Comparison of ENCODE assay signal across 9 mouse cellular contexts in genomic region chr11:51646751-51647667, GRCm38 (mm10). TPM values are rescaled to one million over a fixed set of nuclear protein-coding genes. Genes with fewer than 3 reads are reported as not detected.
DNase-seq lines count a peak whose midpoint lies in the region; ATAC-seq and TF ChIP-seq lines count a peak whose summit lies in the region.
"Had no signal": no experiment of that assay in that cellular context is flagged by ENCODE, and none has a peak within 500 bp of the region (broad histone marks: within the 10 kb centered on the region; RNA-seq: fewer than 3 reads in every experiment).

No protein-coding gene starts in this region.

- no peak for ATAC-seq in midbrain, embryonic 15.5 days (replicated peaks)
- ATAC-seq in midbrain, postnatal 0 days (ENCODE audit: low FRiP score): no peak
- no peak for ATAC-seq in embryonic facial prominence, embryonic 11.5 days (replicated peaks; ENCODE audit: insufficient number of reproducible peaks, low FRiP score, low TSS enrichment, low read depth)
- ATAC-seq in intestine, embryonic 14.5 days (replicated peaks; ENCODE audit: low FRiP score, low TSS enrichment, low read depth): no peak
- ATAC-seq in liver, postnatal 0 days: peak; percentile 43
- ATAC-seq in CD4-positive, CD25-positive, alpha-beta regulatory T cell, adult 4 months: no peak

- no peak for TF ChIP-seq CTCF in midbrain, postnatal 0 days (IDR thresholded peaks at IDR 0.05)
- TF ChIP-seq CTCF in liver, postnatal 0 days (IDR thresholded peaks at IDR 0.05; ENCODE audit: low read depth): no peak
- 0 out of 2 replicates have a peak, but pooled peaks have one; percentile 10 for TF ChIP-seq CTCF in thymus, adult 2 months (IDR thresholded peaks at IDR 0.05; ENCODE audit: borderline replicate concordance, control insufficient read depth, extremely low read depth, insufficient read depth, low read length, poor library complexity)

- no peak for TF ChIP-seq EP300 in liver, postnatal 0 days (IDR thresholded peaks at IDR 0.05; ENCODE audit: low read depth)

- no peak overlapping the region for H3K4me2 ChIP-seq in midbrain, embryonic 15.5 days
- H3K4me2 ChIP-seq in midbrain, postnatal 0 days (ENCODE audit: low read depth, low read length, poor library complexity, severe bottlenecking): no peak overlapping the region
- no peak overlapping the region for H3K4me2 ChIP-seq in embryonic facial prominence, embryonic 11.5 days (ENCODE audit: low read depth, low read length)
- H3K4me2 ChIP-seq in intestine, embryonic 14.5 days (ENCODE audit: low read length): peak overlapping the region; percentile 14; the same call in 1 of the 2 replicates
- H3K4me2 ChIP-seq in liver, postnatal 0 days (ENCODE audit: low read depth, low read length): peak overlapping the region; percentile 48

- H3K9me3 ChIP-seq in midbrain, embryonic 15.5 days: no peaks in the 10 kb centered on the region
- H3K9me3 ChIP-seq in midbrain, postnatal 0 days (ENCODE audit: low read length): no peaks in the 10 kb centered on the region
- no peaks in the 10 kb centered on the region for H3K9me3 ChIP-seq in embryonic facial prominence, embryonic 11.5 days (replicated peaks; ENCODE audit: control insufficient read depth, low read length)
- no peaks in the 10 kb centered on the region for H3K9me3 ChIP-seq in intestine, embryonic 14.5 days (ENCODE audit: control insufficient read depth, low read length)
- no peaks in the 10 kb centered on the region for H3K9me3 ChIP-seq in liver, postnatal 0 days (ENCODE audit: low read length)

- H3K4me1 ChIP-seq in midbrain, embryonic 15.5 days: peaks cover 26% of the 10 kb centered on the region
- peaks cover 6% of the 10 kb centered on the region; the same call in 1 of the 2 replicates for H3K4me1 ChIP-seq in midbrain, postnatal 0 days (ENCODE audit: insufficient read depth, low read length)
- H3K4me1 ChIP-seq in embryonic facial prominence, embryonic 11.5 days (ENCODE audit: control insufficient read depth, insufficient read depth, low read length): peaks cover 5% of the 10 kb centered on the region
- H3K4me1 ChIP-seq in intestine, embryonic 14.5 days (replicated peaks; ENCODE audit: control insufficient read depth, insufficient read depth, low read length): peaks cover 19% of the 10 kb centered on the region; the same call in 1 of the 2 replicates
- H3K4me1 ChIP-seq in liver, postnatal 0 days (ENCODE audit: insufficient read depth): peaks cover 22% of the 10 kb centered on the region
- peaks cover 79% of the 10 kb centered on the region for H3K4me1 ChIP-seq in thymus, adult 2 months (replicated peaks; ENCODE audit: control insufficient read depth, insufficient read depth, low read length)

- WGBS in midbrain, embryonic 15.5 days: 87% methylated on average over 15 of the region's 15 CpGs
- 82% methylated on average over 15 of the region's 15 CpGs for WGBS in midbrain, postnatal 0 days
- 77% methylated on average over 14 of the region's 15 CpGs for WGBS in embryonic facial prominence, embryonic 11.5 days
- WGBS in intestine, embryonic 14.5 days: 59% methylated on average over 15 of the region's 15 CpGs
- 44% methylated on average over 15 of the region's 15 CpGs for WGBS in liver, postnatal 0 days (ENCODE audit: insufficient replicate concordance)
- 39% methylated on average over 15 of the region's 15 CpGs for WGBS in thymus, adult 2 months

- H3K27me3 ChIP-seq in midbrain, embryonic 15.5 days (replicated peaks): peaks cover 14% of the 10 kb centered on the region
- no peaks in the 10 kb centered on the region; the same call in 1 of the 2 replicates for H3K27me3 ChIP-seq in midbrain, postnatal 0 days (ENCODE audit: insufficient read depth, low read length)
- H3K27me3 ChIP-seq in embryonic facial prominence, embryonic 11.5 days (ENCODE audit: control insufficient read depth, insufficient read depth, low read length): peaks cover 4% of the 10 kb centered on the region
- no peaks in the 10 kb centered on the region for H3K27me3 ChIP-seq in intestine, embryonic 14.5 days (replicated peaks; ENCODE audit: control insufficient read depth, insufficient read depth, low read length)
- peaks cover 11% of the 10 kb centered on the region for H3K27me3 ChIP-seq in liver, postnatal 0 days (ENCODE audit: insufficient read depth, low read length)
- no peaks in the 10 kb centered on the region for H3K27me3 ChIP-seq in thymus, adult 2 months (ENCODE audit: control insufficient read depth, insufficient read depth, low read length)

- H3K9ac ChIP-seq in midbrain, embryonic 15.5 days: no peak overlapping the region
- no peak overlapping the region for H3K9ac ChIP-seq in midbrain, postnatal 0 days (replicated peaks; ENCODE audit: low read length, poor library complexity, severe bottlenecking)
- H3K9ac ChIP-seq in embryonic facial prominence, embryonic 11.5 days (replicated peaks; ENCODE audit: low read length): no peak overlapping the region
- no peak overlapping the region for H3K9ac ChIP-seq in intestine, embryonic 14.5 days (ENCODE audit: low read length)
- H3K9ac ChIP-seq in liver, postnatal 0 days (replicated peaks): no peak overlapping the region; the same call in 1 of the 2 replicates
- H3K9ac ChIP-seq: liver, embryonic 14.5 days had no signal

- DNase-seq in midbrain, postnatal 0 days (ENCODE audit: low spot score): no peak
- DNase-seq in embryonic facial prominence, embryonic 11.5 days (ENCODE audit: low spot score): no peak
- no peak for DNase-seq in intestine, embryonic 14.5 days (ENCODE audit: low spot score)
- peak; percentile 39 for DNase-seq in liver, postnatal 0 days
- DNase-seq in thymus, adult 2 months: peak; percentile 43
- no peak for DNase-seq in retina, postnatal 1 day

- no peaks in the 10 kb centered on the region for H3K36me3 ChIP-seq in midbrain, embryonic 15.5 days (replicated peaks)
- peaks cover 20% of the 10 kb centered on the region for H3K36me3 ChIP-seq in midbrain, postnatal 0 days (ENCODE audit: insufficient read depth, low read length)
- H3K36me3 ChIP-seq in embryonic facial prominence, embryonic 11.5 days (replicated peaks; ENCODE audit: control insufficient read depth, insufficient read depth, low read depth, low read length): no peaks in the 10 kb centered on the region
- H3K36me3 ChIP-seq in intestine, embryonic 14.5 days (ENCODE audit: control insufficient read depth, insufficient read depth, low read length): peaks cover 27% of the 10 kb centered on the region; the same call in 1 of the 2 replicates
- H3K36me3 ChIP-seq in liver, postnatal 0 days (replicated peaks; ENCODE audit: insufficient read depth, low read length): peaks cover 4% of the 10 kb centered on the region; the same call in 1 of the 2 replicates
- no peaks in the 10 kb centered on the region for H3K36me3 ChIP-seq in thymus, adult 2 months (ENCODE audit: control insufficient read depth, insufficient read depth, low read length)

- no peak for TF ChIP-seq POLR2A in thymus, adult 2 months (IDR thresholded peaks at IDR 0.05; ENCODE audit: control insufficient read depth, extremely low read depth, insufficient read depth, low read length, poor library complexity)

- 0 out of 2 replicates have a peak overlapping the region, but pooled peaks have one; percentile 23 for H3K27ac ChIP-seq in midbrain, embryonic 15.5 days
- H3K27ac ChIP-seq in midbrain, postnatal 0 days (ENCODE audit: low read depth, low read length): no peak overlapping the region
- H3K27ac ChIP-seq in embryonic facial prominence, embryonic 11.5 days (replicated peaks; ENCODE audit: low read depth, low read length): peak overlapping the region; percentile 25; the same call in 1 of the 2 replicates
- peak overlapping the region; percentile 51; the same call in 1 of the 2 replicates for H3K27ac ChIP-seq in intestine, embryonic 14.5 days (ENCODE audit: low read depth)
- peak overlapping the region; percentile 79 for H3K27ac ChIP-seq in liver, postnatal 0 days (ENCODE audit: low read depth)
- peak overlapping the region; percentile 28 for H3K27ac ChIP-seq in thymus, adult 2 months (ENCODE audit: control insufficient read depth, insufficient read depth, low read length)
- H3K27ac ChIP-seq: liver, embryonic 14.5 days had no signal

- no peak overlapping the region for H3K4me3 ChIP-seq in midbrain, embryonic 15.5 days
- no peak overlapping the region for H3K4me3 ChIP-seq in midbrain, postnatal 0 days (ENCODE audit: low read depth, low read length)
- H3K4me3 ChIP-seq in embryonic facial prominence, embryonic 11.5 days (ENCODE audit: low read depth, low read length): no peak overlapping the region
- no peak overlapping the region for H3K4me3 ChIP-seq in intestine, embryonic 14.5 days (ENCODE audit: low read depth, low read length)
- H3K4me3 ChIP-seq in liver, postnatal 0 days (ENCODE audit: low read depth, low read length): no peak overlapping the region
- H3K4me3 ChIP-seq in thymus, adult 2 months (ENCODE audit: control insufficient read depth, insufficient read depth, low read length): no peak overlapping the region

RNA-seq across cellular contexts. Expression of gene N4bp3, which starts 3.6 kb away (rescaled TPM):
- polyA plus RNA-seq in midbrain, embryonic 15.5 days (2015; fragmentation: Nextera tagmentation; extraction: Ambion mirVana): 20.5 and 21.1 TPM in 2 replicates
- total RNA-seq in midbrain, postnatal 0 days (2014; rRNA removed): 36.7 and 41.2 TPM in 2 replicates
- 24.7 and 26.8 TPM in 2 replicates for polyA plus RNA-seq in midbrain, postnatal 0 days (2015; fragmentation: Nextera tagmentation; extraction: Ambion mirVana)
- 7.4 and 10.2 TPM in 2 replicates for polyA plus RNA-seq in embryonic facial prominence, embryonic 11.5 days (2014; fragmentation: Nextera tagmentation; extraction: Ambion mirVana)
- 15.3 and 17.3 TPM in 2 replicates for polyA plus RNA-seq in intestine, embryonic 14.5 days (2014; fragmentation: Nextera tagmentation; extraction: Ambion mirVana)
- polyA plus RNA-seq in liver, postnatal 0 days (2015; fragmentation: Nextera tagmentation; extraction: Ambion mirVana): 2.4 and 2.8 TPM in 2 replicates
- 22.7 and 25.5 TPM in 2 replicates for polyA plus RNA-seq in thymus, adult 2 months (2012; rRNA removed)
- polyA plus RNA-seq in CD4-positive, CD25-positive, alpha-beta regulatory T cell, adult 4 months (2017; shearing (Covaris generic)): 1 to 10 TPM; 1.2 to 2.5 TPM

RNA-seq across cellular contexts. Expression of gene D930048N14Rik, which starts 3.7 kb away (rescaled TPM):
- polyA plus RNA-seq in midbrain, embryonic 15.5 days (2015; fragmentation: Nextera tagmentation; extraction: Ambion mirVana): 0.91 and 0.94 TPM in 2 replicates
- total RNA-seq in midbrain, postnatal 0 days (2014; rRNA removed): 1.0 and 1.4 TPM in 2 replicates
- polyA plus RNA-seq in midbrain, postnatal 0 days (2015; fragmentation: Nextera tagmentation; extraction: Ambion mirVana): 1.2 and 1.3 TPM in 2 replicates
- 0.88 and 1.1 TPM in 2 replicates for polyA plus RNA-seq in embryonic facial prominence, embryonic 11.5 days (2014; fragmentation: Nextera tagmentation; extraction: Ambion mirVana)
- polyA plus RNA-seq in intestine, embryonic 14.5 days (2014; fragmentation: Nextera tagmentation; extraction: Ambion mirVana): 3.9 and 4.8 TPM in 2 replicates
- polyA plus RNA-seq in liver, postnatal 0 days (2015; fragmentation: Nextera tagmentation; extraction: Ambion mirVana): 0.15 and 0.34 TPM in 2 replicates
- 15.8 and 16.6 TPM in 2 replicates for polyA plus RNA-seq in thymus, adult 2 months (2012; rRNA removed)
- polyA plus RNA-seq in CD4-positive, CD25-positive, alpha-beta regulatory T cell, adult 4 months (2017; shearing (Covaris generic)): under 1 TPM in 1 of 2 experiments, not detected in 1; 0.62 TPM

RNA-seq across cellular contexts. Expression of gene Rmnd5b, which starts 11.3 kb away (rescaled TPM):
- 83.7 and 89.3 TPM in 2 replicates for polyA plus RNA-seq in midbrain, embryonic 15.5 days (2015; fragmentation: Nextera tagmentation; extraction: Ambion mirVana)
- 70.1 and 93.9 TPM in 2 replicates for total RNA-seq in midbrain, postnatal 0 days (2014; rRNA removed)
- polyA plus RNA-seq in midbrain, postnatal 0 days (2015; fragmentation: Nextera tagmentation; extraction: Ambion mirVana): 66.0 and 72.7 TPM in 2 replicates
- 36.0 and 39.0 TPM in 2 replicates for polyA plus RNA-seq in embryonic facial prominence, embryonic 11.5 days (2014; fragmentation: Nextera tagmentation; extraction: Ambion mirVana)
- polyA plus RNA-seq in intestine, embryonic 14.5 days (2014; fragmentation: Nextera tagmentation; extraction: Ambion mirVana): 42.7 and 44.0 TPM in 2 replicates
- 13.0 and 16.0 TPM in 2 replicates for polyA plus RNA-seq in liver, postnatal 0 days (2015; fragmentation: Nextera tagmentation; extraction: Ambion mirVana)
- polyA plus RNA-seq in thymus, adult 2 months (2012; rRNA removed): 123 and 125 TPM in 2 replicates
- 10 to 100 TPM; 46.6 to 54.0 TPM for polyA plus RNA-seq in CD4-positive, CD25-positive, alpha-beta regulatory T cell, adult 4 months (2017; shearing (Covaris generic))

RNA-seq across cellular contexts. Expression of gene Nhp2, which starts 27.5 kb away (rescaled TPM):
- polyA plus RNA-seq in midbrain, embryonic 15.5 days (2015; fragmentation: Nextera tagmentation; extraction: Ambion mirVana): 91.5 and 95.2 TPM in 2 replicates
- 36.6 and 60.3 TPM in 2 replicates for total RNA-seq in midbrain, postnatal 0 days (2014; rRNA removed)
- polyA plus RNA-seq in midbrain, postnatal 0 days (2015; fragmentation: Nextera tagmentation; extraction: Ambion mirVana): 88.4 and 96.1 TPM in 2 replicates
- polyA plus RNA-seq in embryonic facial prominence, embryonic 11.5 days (2014; fragmentation: Nextera tagmentation; extraction: Ambion mirVana): 169 and 174 TPM in 2 replicates
- 221 and 226 TPM in 2 replicates for polyA plus RNA-seq in intestine, embryonic 14.5 days (2014; fragmentation: Nextera tagmentation; extraction: Ambion mirVana)
- 70.1 and 76.2 TPM in 2 replicates for polyA plus RNA-seq in liver, postnatal 0 days (2015; fragmentation: Nextera tagmentation; extraction: Ambion mirVana)
- polyA plus RNA-seq in thymus, adult 2 months (2012; rRNA removed): 69.3 and 70.8 TPM in 2 replicates
- 100 to 1,000 TPM in 1 of 2 experiments, 10 to 100 TPM in 1; 87.8 to 116 TPM for polyA plus RNA-seq in CD4-positive, CD25-positive, alpha-beta regulatory T cell, adult 4 months (2017; shearing (Covaris generic))

RNA-seq across cellular contexts. Expression of gene Hnrnpab, which starts 40.4 kb away (rescaled TPM):
- 353 and 380 TPM in 2 replicates for polyA plus RNA-seq in midbrain, embryonic 15.5 days (2015; fragmentation: Nextera tagmentation; extraction: Ambion mirVana)
- 239 and 245 TPM in 2 replicates for total RNA-seq in midbrain, postnatal 0 days (2014; rRNA removed)
- polyA plus RNA-seq in midbrain, postnatal 0 days (2015; fragmentation: Nextera tagmentation; extraction: Ambion mirVana): 191 and 220 TPM in 2 replicates
- polyA plus RNA-seq in embryonic facial prominence, embryonic 11.5 days (2014; fragmentation: Nextera tagmentation; extraction: Ambion mirVana): 797 and 870 TPM in 2 replicates
- polyA plus RNA-seq in intestine, embryonic 14.5 days (2014; fragmentation: Nextera tagmentation; extraction: Ambion mirVana): 494 and 527 TPM in 2 replicates
- 114 and 130 TPM in 2 replicates for polyA plus RNA-seq in liver, postnatal 0 days (2015; fragmentation: Nextera tagmentation; extraction: Ambion mirVana)
- 533 and 863 TPM in 2 replicates for polyA plus RNA-seq in thymus, adult 2 months (2012; rRNA removed)
- polyA plus RNA-seq in CD4-positive, CD25-positive, alpha-beta regulatory T cell, adult 4 months (2017; shearing (Covaris generic)): 10 to 100 TPM; 21.2 to 36.2 TPM

Comparison
In these comparisons a context has a peak if more than half of its experiments do, and no peak if none do; other contexts are left out.
1. H3K4me2 ChIP-seq: peak in intestine, embryonic 14.5 days (single experiment) and liver, postnatal 0 days (single experiment); none in midbrain, embryonic 15.5 days (single experiment), midbrain, postnatal 0 days (single experiment) and embryonic facial prominence, embryonic 11.5 days (single experiment).
2. DNase-seq: peak in liver, postnatal 0 days (single experiment) and thymus, adult 2 months (single experiment); none in midbrain, postnatal 0 days (single experiment), embryonic facial prominence, embryonic 11.5 days (single experiment), intestine, embryonic 14.5 days (single experiment) and retina, postnatal 1 day (single experiment).